Mouse (Mus musculus) sigmoid colon, adult 10 weeks (tissue): ENCODE data around the gene Spdye4b. TPM values are rescaled to one million over a fixed set of nuclear protein-coding genes. Genes with fewer than 3 reads are reported as not detected.

Experiments
- polyA plus RNA-seq: library from polyadenylated mRNA; stranded (reverse); fragments of 350-450 nt; fragmentation: Illumina TruSeq; extraction: RNeasy Lipid Tissue Mini Kit (QIAGEN cat#74804); gene quantifications from one replicate; pipeline ENCODE4 v1.2.3, GENCODE M21; 2014; ENCODE audit warnings: low read depth, low replicate concordance

The Spdye4b gene
- polyA plus RNA-seq: not detected

DNA sequence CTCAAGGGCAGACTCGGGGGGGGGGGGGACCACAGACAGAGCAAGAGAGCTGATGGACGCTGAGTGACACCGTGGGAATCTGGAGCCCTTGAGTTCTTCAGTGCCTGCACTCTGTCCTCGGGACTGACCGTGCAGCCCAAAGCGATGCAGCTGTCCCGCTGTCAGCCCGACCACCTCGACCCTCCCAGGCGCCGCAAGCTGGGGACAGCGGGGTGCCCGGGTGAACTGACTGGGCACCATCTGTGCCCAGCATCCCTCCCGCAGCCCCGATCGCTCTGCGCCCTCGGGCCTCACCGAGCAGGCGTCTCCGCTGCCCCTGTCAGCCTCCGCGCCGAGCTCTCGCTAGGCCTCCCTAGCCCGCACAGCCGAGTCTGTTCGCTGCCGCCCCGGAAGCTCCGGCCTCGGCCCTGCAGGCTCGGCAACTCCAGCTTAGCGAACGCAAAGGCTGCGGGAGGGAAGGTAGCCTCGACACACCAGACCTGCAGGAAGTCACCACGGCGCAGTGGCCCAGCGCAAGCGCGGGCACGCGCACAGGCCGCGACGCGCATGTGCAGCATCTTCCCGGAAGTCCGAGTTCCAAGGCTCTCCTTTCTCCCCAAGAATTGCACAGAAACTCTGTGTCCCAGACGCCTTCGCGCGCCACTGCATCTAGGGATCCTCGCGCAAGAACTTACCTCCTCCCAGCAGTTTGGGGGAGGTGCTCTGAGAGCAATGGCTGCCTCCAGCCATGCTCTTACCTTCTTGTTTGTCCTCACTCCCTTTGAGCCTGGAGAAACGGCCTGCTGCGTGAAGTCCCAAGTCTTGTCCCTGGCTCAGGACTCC lies at the start of gene Spdye4b, which contains the start of gene Rbak:
Gene Spdye4b (plus strand): TSS at position 763 of the 822 bp plus-strand sequence.
Gene Rbak (minus strand): TSS at position 521 of the 822 bp plus-strand sequence.

DNA sequence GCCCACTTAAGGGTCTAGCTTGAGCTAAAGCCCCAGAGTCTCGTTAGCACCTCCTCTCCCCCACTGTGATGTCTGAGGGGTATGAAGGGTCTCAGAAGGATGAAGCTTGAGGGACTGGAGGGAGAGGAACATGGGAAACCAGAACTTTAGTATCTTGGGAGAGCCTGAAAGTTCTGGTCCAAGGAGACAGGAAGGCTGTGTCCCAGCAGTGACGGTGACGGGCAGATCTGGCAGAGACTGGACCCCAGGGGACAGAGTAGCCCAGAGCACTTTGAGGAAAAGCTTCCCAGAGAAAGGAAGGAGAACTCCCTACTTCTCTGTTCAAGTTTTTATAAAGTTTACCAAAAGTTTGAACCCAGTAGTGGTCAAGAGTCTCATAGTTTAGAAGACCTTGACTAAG lies 33.3 kb upstream of the Spdye4b start, which contains the start of gene Olfr718-ps1:
Gene Olfr718-ps1 (minus strand): TSS at position 101 of the 400 bp plus-strand sequence.

GRCm38 (mm10) chr5:143226790-143227189 lies 46.0 kb downstream of the Spdye4b start, which contains the start of gene Spdye4a:
TSS of gene Spdye4a (minus strand) at chr5:143226890.

DNA sequence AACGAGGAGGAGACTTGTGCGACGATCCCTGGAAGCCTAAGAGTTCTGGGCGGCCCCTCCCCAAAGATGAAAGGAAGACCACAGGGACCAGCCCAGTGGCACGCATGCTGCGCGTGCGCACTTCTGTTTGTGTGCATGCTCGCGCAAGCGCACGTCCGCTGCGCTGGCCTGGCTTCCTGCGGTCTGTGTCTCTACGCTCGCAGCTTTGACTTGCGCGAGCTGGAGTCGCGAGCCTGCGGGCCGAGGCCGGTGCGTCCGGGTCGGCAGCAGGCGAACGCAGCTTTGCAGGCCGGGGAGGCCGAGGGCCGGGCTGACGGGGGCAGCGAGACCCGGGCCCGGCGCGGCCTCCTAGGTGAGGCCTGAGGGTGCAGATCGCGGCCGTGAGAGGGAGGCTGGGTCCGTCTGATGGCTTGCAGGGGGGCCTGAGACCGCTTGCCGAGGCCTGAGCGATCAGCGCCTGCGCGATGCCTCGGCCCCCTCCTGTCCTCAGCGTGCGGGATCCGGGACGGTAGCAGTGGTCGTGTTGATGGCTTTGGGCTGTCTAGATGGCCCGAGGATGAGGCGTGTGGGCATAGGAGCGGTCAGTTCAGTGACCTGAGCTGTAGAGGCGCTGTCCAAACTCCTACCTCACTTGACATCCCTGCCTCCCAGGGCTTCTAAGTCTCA lies 54.3 kb downstream of the Spdye4b start, which contains the start of gene Zfp12:
Gene Zfp12 (plus strand): TSS at position 136 of the 666 bp plus-strand sequence.

Other genes starting within 250 kb of the Spdye4b start
- 0.32 TPM for gene Fscn1, start 220.7 kb upstream of the Spdye4b start, polyA plus RNA-seq
- 31.6 TPM for gene Rnf216, start 68.0 kb upstream of the Spdye4b start, polyA plus RNA-seq
- not detected for gene Olfr718-ps1, start 33.4 kb upstream of the Spdye4b start, polyA plus RNA-seq
- 13.3 TPM for gene Rbak, start 242 bp upstream of the Spdye4b start, polyA plus RNA-seq
- not detected for gene Spdye4a, start 45.9 kb downstream of the Spdye4b start, polyA plus RNA-seq
- 8.5 TPM for gene Zfp12, start 54.1 kb downstream of the Spdye4b start, polyA plus RNA-seq
- 0.79 TPM for gene Zfp316, start 89.0 kb downstream of the Spdye4b start, polyA plus RNA-seq
- not detected for gene Zfp853, start 112.6 kb downstream of the Spdye4b start, polyA plus RNA-seq
- gene E130309D02Rik, start 134.3 kb downstream of the Spdye4b start, polyA plus RNA-seq: 1.2 TPM
- 6.9 TPM for gene Zdhhc4, start 148.2 kb downstream of the Spdye4b start, polyA plus RNA-seq
- not detected for gene Grid2ip, start 176.3 kb downstream of the Spdye4b start, polyA plus RNA-seq
- gene Kdelr2, start 222.8 kb downstream of the Spdye4b start, polyA plus RNA-seq: 158 TPM